Mouse (Mus musculus): Measurements from ENCODE around the gene Cdk19. TPM values are rescaled to one million over a fixed set of nuclear protein-coding genes. Genes with fewer than 3 reads are reported as not detected.
"Not testable (repeated sequence)": the region's sequence is repeated elsewhere in the genome, so short reads cannot be mapped to it uniquely, and the experiment has no call there.

Gene Cdk19
- polyA plus RNA-seq, 1 experiment from 2014 or later, result 11.1 TPM

GRCm38 (mm10) chr10:40420703-40421102, 81.3 kb downstream of the Cdk19 start:
- Histone ChIP-seq H3K4me2 (replicated peaks; ENCODE audit: low read depth, low read length) (no peak overlapping the region), H3K9ac (replicated peaks; ENCODE audit: low read depth, low read length) (no peak overlapping the region), H3K27ac (ENCODE audit: low read length) (no peak overlapping the region), H3K9me3 (ENCODE audit: control insufficient read depth, low read depth, low read length) (no peaks in the 10 kb centered on the region), H3K4me1 (ENCODE audit: control insufficient read depth, insufficient read depth, low read length) (peaks cover 12% of the 10 kb centered on the region; the same call in 1 of the 2 replicates), H3K4me3 (ENCODE audit: low read depth, low read length) (no peak overlapping the region), H3K36me3 (ENCODE audit: control insufficient read depth, insufficient read depth, low read length) (no peaks in the 10 kb centered on the region), H3K27me3 (ENCODE audit: control insufficient read depth, insufficient read depth, low read length) (no peaks in the 10 kb centered on the region)
- ATAC-seq (ENCODE audit: insufficient number of reproducible peaks, insufficient read depth, low FRiP score, low read depth), result no peak
- WGBS, result 68% methylated on average over 2 of the region's 2 CpGs

DNA sequence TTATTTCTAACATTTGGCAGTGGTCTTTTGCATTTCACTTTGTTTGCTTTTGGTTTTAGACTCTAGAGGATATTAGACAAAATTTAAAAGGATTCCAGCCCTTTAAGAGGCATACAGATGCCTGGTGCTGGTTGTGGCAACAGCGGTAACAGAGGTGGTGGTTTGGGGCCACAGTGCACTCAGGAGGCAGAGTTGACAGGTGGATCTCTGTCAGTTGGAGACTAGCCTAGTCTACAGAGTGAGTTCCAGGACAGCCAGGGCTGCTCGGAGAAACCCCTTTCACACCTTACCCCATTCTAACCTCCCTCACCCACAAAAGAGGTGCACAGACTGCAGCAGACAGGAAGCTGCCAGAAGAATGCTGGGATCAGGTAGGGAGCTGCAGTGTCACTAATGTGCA, 82.4 kb downstream of the Cdk19 start:
- Histone ChIP-seq H3K4me3 (ENCODE audit: low read depth, low read length) (no peak overlapping the region), H3K27ac (ENCODE audit: low read length) (no peak overlapping the region), H3K9me3 (ENCODE audit: control insufficient read depth, low read depth, low read length) (no peaks in the 10 kb centered on the region), H3K4me2 (replicated peaks; ENCODE audit: low read depth, low read length) (no peak overlapping the region), H3K27me3 (ENCODE audit: control insufficient read depth, insufficient read depth, low read length) (no peaks in the 10 kb centered on the region), H3K36me3 (ENCODE audit: control insufficient read depth, insufficient read depth, low read length) (no peaks in the 10 kb centered on the region), H3K9ac (replicated peaks; ENCODE audit: low read depth, low read length) (no peak overlapping the region), H3K4me1 (ENCODE audit: control insufficient read depth, insufficient read depth, low read length) (peaks cover 10% of the 10 kb centered on the region; the same call in 1 of the 2 replicates)
- 76% methylated on average over 2 of the region's 2 CpGs for WGBS
- ATAC-seq (ENCODE audit: insufficient number of reproducible peaks, insufficient read depth, low FRiP score, low read depth), result no peak

- ATAC-seq (ENCODE audit: insufficient number of reproducible peaks, insufficient read depth, low FRiP score, low read depth), result no peak
- H3K4me2 ChIP-seq (replicated peaks; ENCODE audit: low read depth, low read length), result no peak overlapping the region
- no peaks in the 10 kb centered on the region for H3K9me3 ChIP-seq (ENCODE audit: control insufficient read depth, low read depth, low read length)
- no peaks in the 10 kb centered on the region for H3K36me3 ChIP-seq (ENCODE audit: control insufficient read depth, insufficient read depth, low read length)
- WGBS, result 50% methylated on average over 4 of the region's 4 CpGs
- no peak overlapping the region for H3K9ac ChIP-seq (replicated peaks; ENCODE audit: low read depth, low read length)
- no peak overlapping the region for H3K4me3 ChIP-seq (ENCODE audit: low read depth, low read length)
- no peaks in the 10 kb centered on the region for H3K27me3 ChIP-seq (ENCODE audit: control insufficient read depth, insufficient read depth, low read length)
- H3K4me1 ChIP-seq (ENCODE audit: control insufficient read depth, insufficient read depth, low read length), result peaks cover 6% of the 10 kb centered on the region; the same call in 1 of the 2 replicates
- H3K27ac ChIP-seq (ENCODE audit: low read length), result no peak overlapping the region
Observed at GRCm38 (mm10) chr10:40422696-40423095, 83.3 kb downstream of the Cdk19 start.

DNA sequence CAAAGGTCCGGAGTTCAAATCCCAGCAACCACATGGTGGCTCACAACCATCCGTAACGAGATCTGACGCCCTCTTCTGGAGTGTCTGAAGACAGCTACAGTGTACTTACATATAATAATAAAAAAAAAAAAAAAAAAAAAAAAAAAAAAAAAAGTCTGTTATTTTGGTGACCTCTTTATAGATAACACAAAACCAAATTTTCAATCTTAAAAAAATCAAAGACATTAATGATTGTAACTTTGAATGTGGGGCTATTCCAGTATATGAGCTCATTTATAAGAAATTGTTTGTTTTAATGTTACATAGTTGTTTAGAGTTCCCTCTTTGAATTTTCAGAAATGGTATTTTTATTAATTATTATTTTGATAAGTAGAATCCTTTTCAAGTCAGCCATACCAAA, 85.1 kb downstream of the Cdk19 start:
- not testable (repeated sequence) for ATAC-seq (ENCODE audit: insufficient number of reproducible peaks, insufficient read depth, low FRiP score, low read depth); H3K4me3 ChIP-seq (ENCODE audit: low read depth, low read length); H3K27me3 ChIP-seq (ENCODE audit: control insufficient read depth, insufficient read depth, low read length); H3K27ac ChIP-seq (ENCODE audit: low read length); H3K4me1 ChIP-seq (ENCODE audit: control insufficient read depth, insufficient read depth, low read length); H3K9ac ChIP-seq (replicated peaks; ENCODE audit: low read depth, low read length); H3K36me3 ChIP-seq (ENCODE audit: control insufficient read depth, insufficient read depth, low read length); H3K4me2 ChIP-seq (replicated peaks; ENCODE audit: low read depth, low read length); H3K9me3 ChIP-seq (ENCODE audit: control insufficient read depth, low read depth, low read length)
- 93% methylated on average over 4 of the region's 4 CpGs for WGBS

DNA sequence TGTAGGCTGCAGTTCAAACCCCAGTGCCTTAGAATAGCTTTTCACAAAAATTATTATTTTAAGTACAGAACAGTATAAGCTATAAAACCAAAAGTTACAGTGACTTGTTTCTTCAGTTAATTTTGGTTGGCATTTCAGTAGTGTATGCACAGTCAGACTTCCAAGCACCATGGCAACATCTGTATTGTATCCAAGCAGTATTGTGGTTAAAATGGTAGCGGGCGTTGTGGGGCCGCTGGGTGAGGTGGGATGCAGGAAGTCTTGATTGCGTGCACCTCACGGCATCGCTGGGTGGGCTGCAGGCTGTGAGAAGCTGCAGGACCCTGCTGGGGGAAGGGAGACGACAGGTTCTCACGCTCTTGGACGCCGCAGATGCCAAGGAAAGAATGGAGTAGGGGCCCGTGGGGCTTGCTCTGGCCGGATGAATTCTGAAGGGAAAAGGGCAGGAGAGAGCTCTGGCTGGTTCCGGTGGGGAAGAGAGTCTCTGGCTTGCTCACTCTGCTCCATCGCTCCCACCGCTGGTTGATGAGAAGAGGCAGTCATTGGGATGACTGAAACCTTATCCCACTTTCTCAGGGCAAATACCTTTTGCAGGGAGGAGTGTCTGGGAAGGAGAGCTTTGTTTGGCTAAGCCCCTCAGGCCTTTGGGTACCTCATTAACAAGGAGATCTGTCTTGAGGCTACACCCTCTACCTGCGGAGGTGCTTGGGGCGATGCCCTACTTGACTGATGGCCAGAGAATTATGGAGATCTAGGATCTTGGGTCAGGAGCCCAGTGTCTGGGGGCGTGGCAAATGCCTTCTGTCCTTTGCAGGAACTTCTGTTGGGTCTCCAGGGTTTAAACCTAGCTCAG, 86.1 kb downstream of the Cdk19 start:
- 30% methylated on average over 18 of the region's 18 CpGs for WGBS
- Histone ChIP-seq H3K27me3 (ENCODE audit: control insufficient read depth, insufficient read depth, low read length) (no peaks in the 10 kb centered on the region), H3K36me3 (ENCODE audit: control insufficient read depth, insufficient read depth, low read length) (no peaks in the 10 kb centered on the region), H3K4me3 (ENCODE audit: low read depth, low read length) (no peak overlapping the region), H3K4me1 (ENCODE audit: control insufficient read depth, insufficient read depth, low read length) (peaks cover 5% of the 10 kb centered on the region; the same call in 1 of the 2 replicates), H3K9ac (replicated peaks; ENCODE audit: low read depth, low read length) (no peak overlapping the region), H3K9me3 (ENCODE audit: control insufficient read depth, low read depth, low read length) (no peaks in the 10 kb centered on the region), H3K4me2 (replicated peaks; ENCODE audit: low read depth, low read length) (peak overlapping the region; percentile 29), H3K27ac (ENCODE audit: low read length) (no peak overlapping the region)
- no peak for ATAC-seq (ENCODE audit: insufficient number of reproducible peaks, insufficient read depth, low FRiP score, low read depth)

DNA sequence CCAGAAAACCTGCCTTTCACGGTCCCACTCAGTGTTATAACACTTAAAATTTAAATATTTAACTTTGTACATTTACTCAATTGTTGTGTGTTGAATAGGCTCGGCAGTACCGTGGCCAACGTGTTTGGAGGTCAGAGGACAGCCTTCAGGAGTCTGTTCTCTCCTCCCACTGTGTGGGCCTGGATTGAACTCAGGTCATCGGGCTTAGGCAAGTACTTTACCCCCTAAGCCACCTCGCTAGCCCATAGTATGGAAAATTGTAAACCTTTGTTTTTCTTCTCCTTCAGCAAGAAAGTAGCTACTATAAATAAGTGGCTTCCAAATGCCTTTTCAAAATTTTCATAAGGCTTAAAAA, 86.7 kb downstream of the Cdk19 start:
- Histone ChIP-seq H3K4me1 (ENCODE audit: control insufficient read depth, insufficient read depth, low read length) (peaks cover 5% of the 10 kb centered on the region; the same call in 1 of the 2 replicates), H3K4me3 (ENCODE audit: low read depth, low read length) (no peak overlapping the region), H3K9me3 (ENCODE audit: control insufficient read depth, low read depth, low read length) (no peaks in the 10 kb centered on the region), H3K4me2 (replicated peaks; ENCODE audit: low read depth, low read length) (no peak overlapping the region), H3K36me3 (ENCODE audit: control insufficient read depth, insufficient read depth, low read length) (no peaks in the 10 kb centered on the region), H3K27ac (ENCODE audit: low read length) (no peak overlapping the region), H3K9ac (replicated peaks; ENCODE audit: low read depth, low read length) (no peak overlapping the region), H3K27me3 (ENCODE audit: control insufficient read depth, insufficient read depth, low read length) (no peaks in the 10 kb centered on the region)
- ATAC-seq (ENCODE audit: insufficient number of reproducible peaks, insufficient read depth, low FRiP score, low read depth), result no peak
- 41% methylated on average over 6 of the region's 6 CpGs for WGBS

GRCm38 (mm10) chr10:40428633-40429032, 89.3 kb downstream of the Cdk19 start:
- Histone ChIP-seq H3K27ac (ENCODE audit: low read length) (no peak overlapping the region), H3K36me3 (ENCODE audit: control insufficient read depth, insufficient read depth, low read length) (no peaks in the 10 kb centered on the region), H3K4me1 (ENCODE audit: control insufficient read depth, insufficient read depth, low read length) (peaks cover 5% of the 10 kb centered on the region; the same call in 1 of the 2 replicates), H3K27me3 (ENCODE audit: control insufficient read depth, insufficient read depth, low read length) (no peaks in the 10 kb centered on the region), H3K9me3 (ENCODE audit: control insufficient read depth, low read depth, low read length) (no peaks in the 10 kb centered on the region), H3K4me2 (replicated peaks; ENCODE audit: low read depth, low read length) (no peak overlapping the region), H3K4me3 (ENCODE audit: low read depth, low read length) (no peak overlapping the region), H3K9ac (replicated peaks; ENCODE audit: low read depth, low read length) (no peak overlapping the region)
- WGBS, result 61% methylated on average over 6 of the region's 6 CpGs
- ATAC-seq (ENCODE audit: insufficient number of reproducible peaks, insufficient read depth, low FRiP score, low read depth), result no peak

DNA sequence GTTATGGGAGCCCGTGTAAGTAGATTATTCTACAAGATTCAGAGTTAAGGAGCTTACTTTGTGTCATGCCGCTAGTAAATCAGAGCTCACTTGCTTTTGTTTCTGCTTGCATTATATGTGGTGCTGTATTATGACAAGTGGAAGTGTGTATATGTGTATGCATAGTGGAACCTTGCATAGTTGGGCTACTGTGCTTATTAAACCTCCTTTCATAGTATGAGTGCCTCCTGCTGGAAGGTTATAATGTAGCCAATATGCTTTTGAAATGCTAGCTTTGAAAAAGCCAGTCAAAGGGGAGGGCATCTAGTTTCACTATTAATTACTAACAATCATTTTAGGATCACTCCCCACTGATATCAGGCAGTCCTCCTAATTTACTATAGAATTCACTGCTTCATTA, 89.7 kb downstream of the Cdk19 start:
- Histone ChIP-seq H3K36me3 (ENCODE audit: control insufficient read depth, insufficient read depth, low read length) (no peaks in the 10 kb centered on the region), H3K9ac (replicated peaks; ENCODE audit: low read depth, low read length) (no peak overlapping the region), H3K27me3 (ENCODE audit: control insufficient read depth, insufficient read depth, low read length) (no peaks in the 10 kb centered on the region), H3K27ac (ENCODE audit: low read length) (no peak overlapping the region), H3K4me3 (ENCODE audit: low read depth, low read length) (no peak overlapping the region), H3K9me3 (ENCODE audit: control insufficient read depth, low read depth, low read length) (no peaks in the 10 kb centered on the region), H3K4me2 (replicated peaks; ENCODE audit: low read depth, low read length) (no peak overlapping the region), H3K4me1 (ENCODE audit: control insufficient read depth, insufficient read depth, low read length) (peaks cover 5% of the 10 kb centered on the region; the same call in 1 of the 2 replicates)
- 77% methylated on average over 2 of the region's 2 CpGs for WGBS
- ATAC-seq (ENCODE audit: insufficient number of reproducible peaks, insufficient read depth, low FRiP score, low read depth), result no peak

DNA sequence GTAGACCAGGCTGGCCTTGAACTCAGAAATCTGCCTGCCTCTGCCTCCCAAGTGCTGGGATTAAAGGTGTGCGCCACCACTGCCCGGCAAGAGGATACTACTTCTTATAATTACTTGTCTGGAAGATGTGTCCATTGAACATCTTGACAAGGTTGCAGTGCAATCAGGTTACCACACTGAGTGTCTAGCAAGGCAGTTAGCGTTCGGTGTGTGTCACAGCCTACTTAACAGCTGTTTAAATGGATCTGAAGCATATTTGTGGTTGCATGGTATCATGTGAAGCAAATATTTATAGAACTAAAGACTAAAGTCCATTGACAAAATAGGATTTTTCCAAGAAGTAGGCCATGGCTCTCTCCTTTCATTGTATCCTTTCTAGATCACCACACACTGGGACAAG, 90.8 kb downstream of the Cdk19 start:
- Histone ChIP-seq H3K36me3 (ENCODE audit: control insufficient read depth, insufficient read depth, low read length) (no peaks in the 10 kb centered on the region), H3K4me2 (replicated peaks; ENCODE audit: low read depth, low read length) (no peak overlapping the region), H3K4me1 (ENCODE audit: control insufficient read depth, insufficient read depth, low read length) (peaks cover 4% of the 10 kb centered on the region; the same call in 1 of the 2 replicates), H3K27ac (ENCODE audit: low read length) (no peak overlapping the region), H3K4me3 (ENCODE audit: low read depth, low read length) (no peak overlapping the region), H3K27me3 (ENCODE audit: control insufficient read depth, insufficient read depth, low read length) (no peaks in the 10 kb centered on the region), H3K9ac (replicated peaks; ENCODE audit: low read depth, low read length) (no peak overlapping the region), H3K9me3 (ENCODE audit: control insufficient read depth, low read depth, low read length) (no peaks in the 10 kb centered on the region)
- WGBS, result 91% methylated on average over 4 of the region's 4 CpGs
- ATAC-seq (ENCODE audit: insufficient number of reproducible peaks, insufficient read depth, low FRiP score, low read depth), result no peak

Data from stomach, embryonic 14.5 days (tissue).